Mouse (Mus musculus): ENCODE data around the gene Disc1.

Gene Disc1

DNA sequence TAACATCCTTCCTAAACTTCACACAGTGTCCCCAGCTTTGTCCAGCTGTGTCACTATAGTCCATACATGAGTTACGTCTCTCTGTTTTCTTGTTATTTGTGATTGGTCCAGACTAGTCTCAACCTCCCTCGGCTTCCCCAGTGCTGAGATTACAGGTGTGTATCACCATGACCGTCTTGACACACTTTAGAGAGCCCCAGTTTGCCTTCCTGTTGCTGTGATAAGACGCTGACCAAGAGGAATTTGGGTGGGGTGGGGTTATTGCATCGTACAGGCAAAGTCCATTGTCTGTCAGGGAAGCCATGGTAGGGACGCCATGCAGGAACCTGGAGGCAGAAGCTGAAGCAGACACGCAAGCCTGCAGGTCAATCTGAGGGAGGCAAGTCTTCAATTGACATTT lies 216.3 kb downstream of the Disc1 start:
- DNase-seq (ENCODE audit: low spot score): no peak

DNA sequence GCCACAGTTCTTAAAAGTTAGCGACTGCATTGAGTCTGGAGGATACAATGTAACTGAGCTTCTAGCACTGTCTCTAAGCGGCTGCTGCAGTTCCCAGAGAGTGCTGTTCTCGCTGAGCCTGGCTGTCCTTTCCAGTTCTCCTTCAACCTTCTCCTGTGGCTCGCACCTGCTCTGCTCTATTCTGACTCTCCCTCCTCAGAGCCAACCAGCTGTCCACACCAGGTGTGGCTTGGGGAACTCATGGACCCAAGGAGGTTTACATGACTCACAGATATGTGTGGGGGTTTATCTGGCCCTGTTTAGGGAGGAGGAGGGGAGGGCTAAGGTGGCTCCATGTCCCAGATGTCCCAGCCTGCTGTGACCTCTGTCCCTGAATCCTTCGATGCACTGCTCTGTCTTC lies 217.4 kb downstream of the Disc1 start:
- no peak for DNase-seq (ENCODE audit: low spot score)

DNA sequence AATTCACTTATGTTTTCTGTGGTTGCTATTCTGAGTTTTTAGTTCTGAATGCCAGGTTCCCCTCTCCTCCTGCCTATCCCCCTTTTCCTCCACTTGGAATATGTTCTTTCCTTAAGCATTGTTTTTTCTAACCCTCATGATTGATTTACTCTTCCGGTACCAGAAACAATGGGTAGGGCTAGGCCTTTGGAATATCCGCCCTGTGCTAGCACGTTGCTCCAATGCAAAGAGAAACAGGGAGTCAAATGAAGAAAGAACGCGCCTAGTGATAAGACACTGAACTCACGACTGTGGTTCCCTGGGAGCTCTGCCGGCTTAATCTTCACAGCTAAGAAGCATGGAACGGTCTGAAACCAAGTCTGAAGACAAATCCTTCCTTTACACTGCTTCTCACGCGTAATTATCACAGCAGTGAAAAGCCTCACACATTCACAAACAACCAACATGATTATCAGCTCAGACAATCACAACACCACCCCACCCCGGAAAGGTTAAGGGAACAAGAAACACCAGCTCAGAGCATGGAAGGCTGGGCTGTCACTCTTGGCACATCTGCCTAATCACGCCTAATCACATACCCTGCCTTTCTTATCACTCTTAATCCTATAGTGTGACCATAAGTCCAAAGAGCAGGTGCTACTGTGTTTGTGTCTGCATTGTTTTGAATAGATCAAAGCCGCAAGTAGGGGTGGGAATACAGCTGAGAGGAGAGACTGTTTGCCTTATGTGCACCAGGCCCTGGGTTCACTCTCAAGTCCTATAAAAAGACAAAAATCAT lies 218.3 kb downstream of the Disc1 start:
- DNase-seq (ENCODE audit: low spot score): no peak

DNA sequence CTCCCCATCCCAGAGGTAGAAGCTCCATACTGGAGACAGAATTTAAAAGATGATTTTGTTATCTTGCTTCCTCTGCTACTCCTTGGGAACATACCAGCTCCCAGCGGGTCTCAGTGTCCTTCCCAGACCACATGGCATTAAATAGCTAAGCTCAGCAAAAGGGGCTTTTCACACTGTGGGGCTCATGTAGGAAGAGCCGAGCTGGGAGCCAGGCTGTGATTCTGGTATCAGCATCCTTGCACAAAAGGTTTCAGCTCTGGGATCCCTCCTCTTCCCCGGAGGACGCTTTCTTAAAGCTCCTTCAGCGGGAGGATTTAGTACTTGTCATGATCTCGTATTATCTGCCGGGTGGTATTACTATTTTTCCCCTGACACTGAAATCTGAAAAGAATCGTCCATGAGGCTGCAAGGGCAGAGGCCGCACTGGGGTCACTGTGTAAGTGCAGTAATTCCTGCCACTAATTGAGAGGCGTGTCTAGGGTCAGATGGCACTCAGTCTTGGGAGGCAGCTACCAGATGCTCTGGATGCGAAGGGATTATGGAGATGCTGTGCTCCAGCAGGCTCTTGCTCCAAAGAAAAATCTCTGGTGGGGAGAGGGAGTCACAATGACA lies 223.2 kb downstream of the Disc1 start:
- DNase-seq (ENCODE audit: low spot score): peak; percentile 72

DNA sequence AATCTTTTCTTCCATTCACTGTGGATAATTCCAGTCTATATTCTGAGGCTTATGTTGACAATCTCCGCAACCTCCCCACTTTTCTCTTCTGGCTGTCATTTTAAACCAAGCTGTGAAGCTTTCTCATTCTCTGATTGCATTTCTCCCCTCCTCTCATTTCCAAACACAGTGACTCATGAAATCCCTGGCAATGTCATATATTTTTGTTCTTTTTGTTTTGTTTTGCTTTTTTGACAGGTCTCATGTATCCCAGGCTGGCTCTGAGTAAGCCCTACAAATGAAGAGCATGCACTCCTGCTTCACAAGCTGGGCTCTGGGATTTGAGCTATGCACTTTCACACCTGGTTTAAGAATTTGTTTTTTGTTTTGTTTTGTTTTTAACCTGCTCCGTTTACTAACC lies 225.2 kb downstream of the Disc1 start:
- DNase-seq (ENCODE audit: low spot score): no peak

DNA sequence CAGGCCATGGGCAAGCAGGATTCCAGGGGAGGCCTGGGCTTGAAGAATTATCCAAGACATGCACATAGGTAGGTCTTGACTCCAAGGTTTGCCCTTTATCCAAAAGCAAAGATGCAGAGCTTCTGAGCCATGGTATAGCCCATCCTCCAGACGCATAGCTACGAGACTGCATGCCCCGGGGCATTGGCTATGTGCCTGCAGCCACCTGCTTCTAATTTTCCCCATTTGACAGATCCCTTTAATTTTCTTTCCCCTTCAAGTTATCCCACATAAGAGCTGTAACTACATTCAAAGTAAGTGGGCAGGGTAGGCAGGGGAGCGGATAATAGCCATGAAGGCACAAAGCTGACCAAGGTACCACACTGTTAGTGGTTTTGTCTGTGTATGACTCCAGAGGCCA lies 225.9 kb downstream of the Disc1 start:
- no peak for DNase-seq (ENCODE audit: low spot score)

DNA sequence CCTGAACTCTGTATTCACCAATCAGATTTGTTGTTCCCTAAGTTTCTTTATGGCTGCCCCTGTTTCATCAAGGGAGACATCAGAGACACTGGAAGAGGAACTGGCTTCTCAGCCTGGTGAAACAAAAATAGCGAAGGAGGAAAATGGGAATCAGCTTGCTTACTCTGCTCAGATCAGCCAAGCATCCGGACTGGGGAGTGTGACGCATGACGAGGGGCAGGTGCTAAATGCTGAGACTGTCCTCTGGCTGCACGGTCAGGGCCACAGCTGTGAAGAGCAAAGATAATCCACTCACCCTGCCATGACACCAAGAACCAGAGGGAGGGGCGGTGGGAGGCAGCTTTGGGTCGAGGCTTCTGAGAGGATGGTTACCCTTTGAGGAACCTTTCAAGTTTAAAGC lies 228.5 kb downstream of the Disc1 start:
- DNase-seq (ENCODE audit: low spot score): no peak

DNA sequence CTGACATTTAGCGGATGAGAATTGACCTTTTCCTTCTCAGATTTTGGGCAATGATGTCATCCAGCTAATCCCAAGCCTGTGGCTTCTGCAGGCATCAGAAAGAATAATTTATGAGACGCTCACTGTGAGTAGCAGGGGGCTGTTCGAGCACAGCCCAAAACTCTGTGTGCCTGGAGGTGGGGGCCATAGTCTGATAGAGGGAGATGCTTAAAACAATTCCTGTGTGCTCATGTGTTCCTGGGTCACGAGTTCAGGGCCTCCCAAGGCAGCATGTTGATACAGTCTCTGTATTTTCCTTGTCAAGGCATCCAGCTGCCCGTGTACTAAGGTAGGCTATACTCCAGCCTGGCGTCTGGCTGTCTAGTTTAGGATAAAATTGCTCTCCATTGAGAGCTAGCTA lies 229.5 kb downstream of the Disc1 start:
- DNase-seq (ENCODE audit: low spot score): no peak

DNA sequence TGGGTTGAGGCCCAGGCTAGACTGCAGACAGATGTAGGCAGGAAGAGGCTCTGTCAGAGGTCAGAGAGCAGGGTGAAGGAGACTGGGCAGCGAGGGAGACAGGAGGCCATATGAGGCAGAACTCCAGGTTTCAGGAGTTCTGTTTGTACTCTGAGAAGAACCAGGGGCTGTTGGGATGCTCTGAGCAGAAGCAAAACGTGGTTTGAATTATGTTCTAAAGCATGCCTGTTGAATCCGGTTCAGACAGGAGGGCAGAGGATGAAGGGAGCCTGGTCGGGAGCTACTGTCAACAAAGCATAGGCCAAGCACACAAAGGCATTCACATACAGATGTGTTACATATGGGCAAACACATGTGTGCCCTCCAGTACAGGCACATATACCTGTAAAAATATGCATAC lies 230.9 kb downstream of the Disc1 start:
- DNase-seq (ENCODE audit: low spot score): no peak

DNA sequence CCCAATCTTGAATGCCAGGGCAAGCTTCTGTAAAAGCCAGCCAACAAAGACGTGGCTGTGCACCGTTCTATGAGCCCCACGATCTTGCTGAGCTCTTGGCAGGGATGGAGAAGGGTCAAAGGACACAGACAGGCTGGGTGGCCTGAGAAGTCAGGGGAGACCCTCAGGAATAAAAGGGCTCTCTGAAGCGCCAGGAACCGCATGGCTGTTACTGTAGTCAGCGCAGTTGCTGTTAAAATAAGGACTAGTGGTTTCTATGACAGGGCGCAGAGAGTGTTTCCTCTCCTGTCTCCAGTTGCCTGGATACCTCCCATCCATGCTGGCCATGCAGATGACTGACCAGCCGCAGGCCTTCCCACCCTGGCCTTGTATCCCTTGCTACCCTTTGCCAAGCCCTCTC lies 231.4 kb downstream of the Disc1 start:
- DNase-seq (ENCODE audit: low spot score): no peak

DNA sequence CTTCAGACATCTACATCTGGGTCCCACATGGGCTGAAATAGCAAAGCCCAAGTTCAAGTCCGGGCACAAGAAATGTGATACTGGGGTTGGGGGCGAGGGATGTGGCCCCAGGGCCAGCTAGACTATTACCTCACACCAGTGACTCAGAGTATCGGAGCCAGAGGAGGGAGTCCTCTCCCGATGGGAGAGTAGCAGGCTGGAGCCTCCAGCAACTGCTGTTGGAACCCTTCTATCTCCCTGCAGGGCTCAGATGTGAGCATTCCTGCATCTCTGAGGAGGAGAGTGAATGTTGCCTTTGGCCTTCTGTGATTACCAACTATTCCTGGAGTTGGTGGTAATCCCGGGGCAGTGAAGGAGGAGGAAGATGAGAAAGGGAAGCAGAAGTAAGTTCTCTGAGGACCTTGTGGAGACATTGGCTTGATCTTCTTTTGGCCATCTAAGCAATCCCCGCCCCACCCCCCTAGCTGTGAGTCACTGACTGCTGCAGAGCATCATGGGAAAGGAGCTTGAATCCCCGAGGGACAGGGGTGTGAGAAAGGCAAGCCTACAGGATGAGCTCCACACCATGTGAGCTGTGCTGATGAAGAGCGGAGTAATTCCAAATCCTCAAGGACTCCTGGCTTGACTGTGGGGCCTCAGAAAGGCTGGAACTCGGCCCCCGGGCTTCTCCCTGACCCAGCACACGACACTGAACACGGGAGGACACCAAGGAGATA lies 232.1 kb downstream of the Disc1 start:
- DNase-seq (ENCODE audit: low spot score): no peak

DNA sequence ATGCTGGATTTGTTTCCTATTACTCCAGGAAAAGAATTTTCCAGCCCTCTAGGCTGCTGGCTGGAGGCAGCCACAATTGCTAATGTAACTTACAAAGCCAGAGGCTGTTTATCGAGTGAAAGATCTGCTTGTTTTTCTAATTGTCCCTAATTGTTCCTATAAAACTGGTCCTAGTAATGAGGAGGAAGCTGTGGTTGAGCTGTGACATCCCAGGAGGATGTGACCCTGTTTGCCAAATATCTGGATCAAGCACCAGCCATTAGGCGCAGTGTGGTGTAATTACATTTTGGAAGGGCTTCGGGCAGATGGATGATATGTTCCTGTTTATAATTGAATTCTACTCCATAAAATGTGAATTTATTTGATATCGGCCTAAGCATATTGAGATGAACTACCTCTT lies 233.3 kb downstream of the Disc1 start:
- no peak for DNase-seq (ENCODE audit: low spot score)

DNA sequence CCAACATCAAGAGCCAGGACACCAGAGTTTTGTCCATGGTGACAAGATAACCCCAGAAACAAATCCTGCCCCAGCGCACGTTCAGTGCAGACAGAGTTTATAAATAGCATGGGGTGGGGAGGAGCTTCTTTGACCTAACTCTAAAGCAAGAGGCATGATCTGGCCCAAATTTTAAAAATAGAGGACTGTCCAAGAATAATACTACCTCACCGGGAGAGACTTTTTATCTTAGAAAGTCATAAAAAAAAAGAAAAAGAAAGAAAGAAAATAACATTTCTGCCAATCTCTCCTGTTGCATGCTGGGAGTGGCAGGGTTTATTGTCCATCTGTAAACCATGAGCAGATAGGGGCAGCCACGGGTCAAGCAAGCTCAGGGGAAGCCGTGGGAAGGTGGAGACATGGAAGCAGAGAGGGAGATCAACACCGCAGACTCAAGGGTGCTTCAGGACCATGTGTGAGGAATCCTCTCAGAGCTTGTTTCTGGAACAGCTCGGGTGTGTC lies 233.9 kb downstream of the Disc1 start:
- DNase-seq (ENCODE audit: low spot score): no peak

DNA sequence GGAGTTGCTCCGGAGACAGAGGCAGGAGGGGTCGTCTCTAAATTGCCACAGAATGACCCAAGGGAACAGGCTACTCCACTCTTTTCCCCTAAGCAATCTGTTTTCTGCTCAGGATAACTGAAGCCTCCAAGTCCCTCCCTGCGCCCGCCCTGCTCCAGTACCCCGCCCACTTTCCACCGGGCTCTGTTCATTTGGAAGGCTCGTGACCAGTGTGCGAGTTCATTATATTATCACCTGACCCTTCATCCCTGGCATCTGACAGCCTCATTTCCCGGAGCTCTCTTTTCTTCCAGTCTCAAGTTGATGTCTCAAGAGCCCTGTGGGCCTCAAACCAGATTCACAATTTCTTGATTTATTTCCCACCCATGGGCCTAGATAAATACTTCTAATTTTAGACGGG lies 237.5 kb downstream of the Disc1 start:
- no peak for DNase-seq (ENCODE audit: low spot score)

DNA sequence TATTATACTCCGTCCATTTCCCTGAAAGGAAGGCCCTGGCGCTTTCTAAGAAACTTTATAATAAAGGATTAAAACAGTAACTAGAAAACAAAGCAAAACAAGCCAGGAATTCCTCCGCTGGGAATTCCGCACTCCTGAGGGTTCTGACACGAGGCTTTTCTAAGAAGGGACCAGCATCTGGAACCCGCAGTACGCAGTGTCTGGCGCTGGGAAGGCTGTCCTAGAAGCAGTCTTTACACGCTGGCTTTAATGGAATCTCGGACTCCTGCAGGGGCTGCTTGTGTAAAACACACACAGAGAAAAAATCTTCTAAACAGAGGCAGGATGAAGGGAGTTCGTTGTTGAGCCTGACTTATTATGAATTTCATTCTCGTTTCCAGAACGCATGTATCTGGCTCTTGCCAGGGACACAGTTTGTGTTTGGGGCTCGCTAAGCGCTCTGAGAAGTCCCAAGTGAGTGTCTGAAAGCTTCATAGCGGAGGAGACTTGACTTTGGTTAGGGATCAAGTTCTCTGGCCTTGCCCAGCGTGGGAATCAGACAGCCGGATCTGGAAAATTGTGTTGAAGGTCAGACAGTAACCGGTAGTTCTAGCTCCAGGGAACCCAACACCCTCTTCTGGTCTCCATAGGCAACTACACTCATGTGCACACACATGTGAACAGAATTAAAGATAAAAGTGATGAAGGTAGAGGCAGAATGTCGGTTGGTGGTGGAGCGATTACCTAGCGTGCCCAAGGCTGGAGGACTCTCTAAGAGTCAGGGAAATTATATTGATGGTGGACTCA lies 238.1 kb downstream of the Disc1 start:
- no peak for DNase-seq (ENCODE audit: low spot score)

DNA sequence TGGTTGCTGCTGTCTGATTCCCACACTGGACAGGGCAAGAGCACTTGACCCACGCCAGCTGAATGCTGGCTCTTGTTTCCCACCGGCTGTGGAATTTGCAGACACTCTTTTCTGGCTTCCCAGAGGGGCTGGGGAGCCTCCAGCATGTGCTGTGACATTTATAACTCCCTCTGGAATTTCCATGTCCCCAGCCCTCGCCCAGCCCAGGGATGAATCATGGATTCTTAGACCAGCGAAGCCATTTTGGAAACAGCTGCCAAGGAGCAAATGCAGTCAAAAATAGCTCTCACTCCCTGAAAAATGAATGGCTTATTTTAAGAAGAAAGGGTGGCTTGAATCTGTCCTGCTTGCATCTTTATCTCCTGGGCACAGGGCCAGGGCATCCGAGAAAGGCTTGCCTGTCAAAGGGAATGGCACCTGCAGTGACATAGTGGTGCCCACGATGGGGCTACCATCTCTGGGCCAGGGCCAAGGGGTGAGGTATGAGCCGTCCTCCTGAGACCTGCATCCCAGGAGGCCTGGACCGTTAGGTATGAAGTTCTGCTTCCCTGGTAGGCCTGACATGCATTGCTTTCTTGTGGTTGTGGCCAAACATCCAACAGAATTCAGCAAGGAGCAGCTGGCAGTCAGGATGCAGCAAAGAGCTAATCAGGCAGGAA lies 239.1 kb downstream of the Disc1 start:
- DNase-seq (ENCODE audit: low spot score): no peak

DNA sequence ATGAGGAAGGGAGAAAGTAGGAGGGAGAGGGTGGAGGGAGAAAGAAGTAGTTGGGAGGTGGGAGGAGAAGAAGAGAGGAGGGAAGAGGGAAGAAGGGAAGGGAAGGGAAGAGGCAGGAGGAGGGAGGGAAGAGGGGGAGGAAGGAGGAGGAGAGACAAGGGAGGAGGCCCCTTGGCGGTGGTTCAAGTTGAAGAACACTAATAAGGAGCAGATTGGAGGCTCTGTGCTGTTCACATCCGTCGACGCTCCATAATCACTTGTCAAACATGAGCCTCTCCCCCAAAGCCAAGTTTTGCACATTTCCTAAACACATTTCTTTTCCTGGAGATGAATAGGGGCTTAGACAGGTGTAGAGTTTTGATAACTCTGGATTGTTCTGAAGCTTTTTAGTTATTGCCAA lies 245.3 kb downstream of the Disc1 start:
- DNase-seq (ENCODE audit: low spot score): no peak

DNA sequence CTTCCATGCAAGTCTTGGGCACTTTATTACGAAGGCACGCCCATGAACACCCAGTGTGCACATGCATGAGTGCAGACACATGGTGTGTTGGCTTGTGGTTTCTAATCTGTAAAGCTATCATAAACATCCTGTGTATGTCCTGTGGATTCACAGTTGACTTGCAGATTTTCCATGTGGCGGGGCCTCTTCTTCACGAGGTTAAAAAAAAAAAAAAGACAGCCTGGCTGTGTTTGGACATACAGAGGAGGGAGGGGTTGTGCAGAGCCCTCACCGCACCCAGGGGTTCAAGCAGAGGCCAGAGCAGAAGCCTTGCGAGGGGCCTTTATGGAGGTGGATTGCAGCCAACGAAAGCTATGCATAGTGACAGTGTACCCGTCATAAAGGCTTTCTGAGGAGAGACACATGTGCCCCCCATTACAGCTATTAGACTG lies 248.0 kb downstream of the Disc1 start:
- DNase-seq (ENCODE audit: low spot score): no peak

DNA sequence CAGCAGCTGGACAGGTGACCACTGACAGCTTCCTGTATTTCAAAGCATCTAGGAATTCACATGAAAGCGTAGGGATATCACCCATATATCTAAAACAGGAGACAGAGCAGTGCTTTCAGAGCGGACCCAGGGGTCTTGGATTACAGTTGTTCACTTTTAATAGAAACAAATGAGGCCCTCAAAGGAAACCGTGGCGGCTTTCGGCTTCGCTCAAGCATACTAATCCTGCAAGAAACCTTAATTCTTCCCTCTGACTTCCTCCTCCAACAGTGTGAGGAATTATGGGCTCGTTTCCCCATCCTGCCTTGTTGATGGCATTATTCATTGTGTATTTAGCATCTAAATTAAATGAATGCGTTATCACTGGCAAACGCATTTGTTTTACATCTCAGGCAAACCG lies 252.7 kb downstream of the Disc1 start:
- no peak for DNase-seq (ENCODE audit: low spot score)

DNA sequence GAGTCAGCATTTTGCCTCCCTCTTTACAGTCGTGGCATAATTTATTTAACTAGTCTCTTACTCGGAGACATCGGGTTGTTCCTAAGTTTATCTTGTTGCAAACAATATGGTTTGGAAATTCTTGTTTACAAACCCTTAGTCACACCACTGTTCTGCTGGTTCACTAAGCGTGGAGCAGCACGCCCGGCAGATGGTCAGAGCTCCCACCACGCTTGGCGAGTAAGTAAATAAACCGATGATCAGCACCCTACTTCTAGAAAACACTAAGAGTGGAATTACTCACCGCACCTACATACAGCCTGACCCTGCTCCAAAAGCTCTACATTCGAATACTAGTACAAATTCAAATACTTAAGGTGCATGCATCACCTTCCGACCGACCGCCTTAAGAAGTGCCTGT lies 256.0 kb downstream of the Disc1 start:
- DNase-seq (ENCODE audit: low spot score): no peak

Data from retina, embryonic 14.5 days (tissue).